Mouse (Mus musculus): ENCODE results near the gene Stk10. TPM values are rescaled to one million over a fixed set of nuclear protein-coding genes. Genes with fewer than 3 reads are reported as not detected.

Gene Stk10
- 2.0 and 2.3 TPM in 2 replicates for polyA plus RNA-seq (2016; fragmentation: Nextera tagmentation; extraction: Ambion mirVana)

GRCm38 (mm10) chr11:32532765-32533481, at the start of gene Stk10:
Gene Stk10, plus strand, starts transcription at chr11:32533305.
- Histone ChIP-seq H3K4me3 (peak within 1 kb of the TSS; percentile 65), H3K36me3 (replicated peaks) (no peaks in the 10 kb centered on the region), H3K27ac (peak within 1 kb of the TSS; percentile 83), H3K27me3 (ENCODE audit: poor library complexity, severe bottlenecking) (peaks cover 54% of the 10 kb centered on the region), H3K4me1 (peaks cover 51% of the 10 kb centered on the region), H3K9me3 (no peaks in the 10 kb centered on the region)
- WGBS, result under 1% methylated on average over 80 of the region's 82 CpGs
- DNase-seq (ENCODE audit: extremely low spot score, low spot score), result peak; percentile 79

GRCm38 (mm10) chr11:32485290-32485689, 47.8 kb upstream of the Stk10 start:
- no peak overlapping the region for H3K4me3 ChIP-seq
- H3K4me1 ChIP-seq, result no peaks in the 10 kb centered on the region
- H3K36me3 ChIP-seq (replicated peaks), result peaks cover 12% of the 10 kb centered on the region
- 80% methylated on average over 3 of the region's 3 CpGs for WGBS
- no peak for DNase-seq (ENCODE audit: extremely low spot score, low spot score)
- H3K27ac ChIP-seq, result no peak overlapping the region
- no peaks in the 10 kb centered on the region for H3K27me3 ChIP-seq (ENCODE audit: poor library complexity, severe bottlenecking)
- H3K9me3 ChIP-seq, result no peaks in the 10 kb centered on the region

- Histone ChIP-seq H3K36me3 (replicated peaks) (peaks cover 12% of the 10 kb centered on the region), H3K4me1 (no peaks in the 10 kb centered on the region), H3K4me3 (no peak overlapping the region), H3K27me3 (ENCODE audit: poor library complexity, severe bottlenecking) (no peaks in the 10 kb centered on the region), H3K9me3 (no peaks in the 10 kb centered on the region), H3K27ac (no peak overlapping the region)
- DNase-seq (ENCODE audit: extremely low spot score, low spot score), result no peak
- WGBS, result 81% methylated on average over 3 of the region's 3 CpGs
Measured at GRCm38 (mm10) chr11:32486621-32487020, 46.5 kb upstream of the Stk10 start.

- Histone ChIP-seq H3K4me1 (no peaks in the 10 kb centered on the region), H3K9me3 (no peaks in the 10 kb centered on the region), H3K27me3 (ENCODE audit: poor library complexity, severe bottlenecking) (no peaks in the 10 kb centered on the region), H3K36me3 (replicated peaks) (peaks cover 12% of the 10 kb centered on the region), H3K27ac (no peak overlapping the region), H3K4me3 (no peak overlapping the region)
- whole genome bisulfite sequencing, result 92% methylated on average over 3 of the region's 3 CpGs
- DNase-seq (ENCODE audit: extremely low spot score, low spot score), result no peak
Measured at GRCm38 (mm10) chr11:32487501-32487900, 45.6 kb upstream of the Stk10 start.

GRCm38 (mm10) chr11:32488344-32488743, 44.8 kb upstream of the Stk10 start:
- no peaks in the 10 kb centered on the region for H3K27me3 ChIP-seq (ENCODE audit: poor library complexity, severe bottlenecking)
- H3K36me3 ChIP-seq (replicated peaks), result peaks cover 12% of the 10 kb centered on the region
- H3K9me3 ChIP-seq, result no peaks in the 10 kb centered on the region
- no peak for DNase-seq (ENCODE audit: extremely low spot score, low spot score)
- no peak overlapping the region for H3K27ac ChIP-seq
- no peaks in the 10 kb centered on the region for H3K4me1 ChIP-seq
- H3K4me3 ChIP-seq, result no peak overlapping the region

- 89% methylated on average over 5 of the region's 5 CpGs for WGBS
- peaks cover 12% of the 10 kb centered on the region for H3K36me3 ChIP-seq (replicated peaks)
- H3K4me1 ChIP-seq, result no peaks in the 10 kb centered on the region
- no peak overlapping the region for H3K4me3 ChIP-seq
- no peaks in the 10 kb centered on the region for H3K27me3 ChIP-seq (ENCODE audit: poor library complexity, severe bottlenecking)
- DNase-seq (ENCODE audit: extremely low spot score, low spot score), result no peak
- no peak overlapping the region for H3K27ac ChIP-seq
- no peaks in the 10 kb centered on the region for H3K9me3 ChIP-seq
Measured at GRCm38 (mm10) chr11:32488808-32489670, 44.1 kb upstream of the Stk10 start.

- H3K27me3 ChIP-seq (ENCODE audit: poor library complexity, severe bottlenecking), result no peaks in the 10 kb centered on the region
- DNase-seq (ENCODE audit: extremely low spot score, low spot score), result no peak
- 94% methylated on average over 2 of the region's 2 CpGs for WGBS
- H3K27ac ChIP-seq, result no peak overlapping the region
- H3K9me3 ChIP-seq, result no peaks in the 10 kb centered on the region
- H3K4me1 ChIP-seq, result no peaks in the 10 kb centered on the region
- peaks cover 12% of the 10 kb centered on the region for H3K36me3 ChIP-seq (replicated peaks)
- H3K4me3 ChIP-seq, result no peak overlapping the region
Measured at GRCm38 (mm10) chr11:32491079-32491478, 42.0 kb upstream of the Stk10 start.

- no peak for DNase-seq (ENCODE audit: extremely low spot score, low spot score)
- H3K36me3 ChIP-seq (replicated peaks), result no peaks in the 10 kb centered on the region
- no peak overlapping the region for H3K4me3 ChIP-seq
- no peak overlapping the region for H3K27ac ChIP-seq
- H3K27me3 ChIP-seq (ENCODE audit: poor library complexity, severe bottlenecking), result no peaks in the 10 kb centered on the region
- H3K9me3 ChIP-seq, result no peaks in the 10 kb centered on the region
- no peaks in the 10 kb centered on the region for H3K4me1 ChIP-seq
Measured at GRCm38 (mm10) chr11:32493312-32493711, 39.8 kb upstream of the Stk10 start.

- Histone ChIP-seq H3K4me3 (no peak overlapping the region), H3K27me3 (ENCODE audit: poor library complexity, severe bottlenecking) (no peaks in the 10 kb centered on the region), H3K4me1 (no peaks in the 10 kb centered on the region), H3K9me3 (no peaks in the 10 kb centered on the region), H3K36me3 (replicated peaks) (peaks cover 13% of the 10 kb centered on the region), H3K27ac (no peak overlapping the region)
- DNase-seq (ENCODE audit: extremely low spot score, low spot score), result no peak
- 89% methylated on average over 2 of the region's 2 CpGs for WGBS
Measured at GRCm38 (mm10) chr11:32495283-32495682, 37.8 kb upstream of the Stk10 start.

- H3K9me3 ChIP-seq, result no peaks in the 10 kb centered on the region
- H3K36me3 ChIP-seq (replicated peaks), result peaks cover 44% of the 10 kb centered on the region
- no peaks in the 10 kb centered on the region for H3K27me3 ChIP-seq (ENCODE audit: poor library complexity, severe bottlenecking)
- no peak overlapping the region for H3K27ac ChIP-seq
- no peaks in the 10 kb centered on the region for H3K4me1 ChIP-seq
- H3K4me3 ChIP-seq, result no peak overlapping the region
- DNase-seq (ENCODE audit: extremely low spot score, low spot score), result no peak
- 94% methylated on average over 7 of the region's 7 CpGs for WGBS
Measured at GRCm38 (mm10) chr11:32498757-32499535, 34.2 kb upstream of the Stk10 start.

- Histone ChIP-seq H3K4me3 (no peak overlapping the region), H3K9me3 (no peaks in the 10 kb centered on the region), H3K36me3 (replicated peaks) (peaks cover 45% of the 10 kb centered on the region), H3K27me3 (ENCODE audit: poor library complexity, severe bottlenecking) (no peaks in the 10 kb centered on the region), H3K27ac (no peak overlapping the region), H3K4me1 (no peaks in the 10 kb centered on the region)
- DNase-seq (ENCODE audit: extremely low spot score, low spot score), result no peak
- 92% methylated on average over 4 of the region's 4 CpGs for WGBS
Measured at GRCm38 (mm10) chr11:32499931-32500330, 33.2 kb upstream of the Stk10 start.

- H3K4me1 ChIP-seq, result no peaks in the 10 kb centered on the region
- WGBS, result 89% methylated on average over 2 of the region's 2 CpGs
- peaks cover 47% of the 10 kb centered on the region for H3K36me3 ChIP-seq (replicated peaks)
- H3K27me3 ChIP-seq (ENCODE audit: poor library complexity, severe bottlenecking), result no peaks in the 10 kb centered on the region
- no peak overlapping the region for H3K27ac ChIP-seq
- DNase-seq (ENCODE audit: extremely low spot score, low spot score), result no peak
- H3K4me3 ChIP-seq, result no peak overlapping the region
- H3K9me3 ChIP-seq, result no peaks in the 10 kb centered on the region
Measured at GRCm38 (mm10) chr11:32503711-32504110, 29.4 kb upstream of the Stk10 start.
